Mouse (Mus musculus): ENCODE data around the gene Lin9.

The Lin9 gene

DNA sequence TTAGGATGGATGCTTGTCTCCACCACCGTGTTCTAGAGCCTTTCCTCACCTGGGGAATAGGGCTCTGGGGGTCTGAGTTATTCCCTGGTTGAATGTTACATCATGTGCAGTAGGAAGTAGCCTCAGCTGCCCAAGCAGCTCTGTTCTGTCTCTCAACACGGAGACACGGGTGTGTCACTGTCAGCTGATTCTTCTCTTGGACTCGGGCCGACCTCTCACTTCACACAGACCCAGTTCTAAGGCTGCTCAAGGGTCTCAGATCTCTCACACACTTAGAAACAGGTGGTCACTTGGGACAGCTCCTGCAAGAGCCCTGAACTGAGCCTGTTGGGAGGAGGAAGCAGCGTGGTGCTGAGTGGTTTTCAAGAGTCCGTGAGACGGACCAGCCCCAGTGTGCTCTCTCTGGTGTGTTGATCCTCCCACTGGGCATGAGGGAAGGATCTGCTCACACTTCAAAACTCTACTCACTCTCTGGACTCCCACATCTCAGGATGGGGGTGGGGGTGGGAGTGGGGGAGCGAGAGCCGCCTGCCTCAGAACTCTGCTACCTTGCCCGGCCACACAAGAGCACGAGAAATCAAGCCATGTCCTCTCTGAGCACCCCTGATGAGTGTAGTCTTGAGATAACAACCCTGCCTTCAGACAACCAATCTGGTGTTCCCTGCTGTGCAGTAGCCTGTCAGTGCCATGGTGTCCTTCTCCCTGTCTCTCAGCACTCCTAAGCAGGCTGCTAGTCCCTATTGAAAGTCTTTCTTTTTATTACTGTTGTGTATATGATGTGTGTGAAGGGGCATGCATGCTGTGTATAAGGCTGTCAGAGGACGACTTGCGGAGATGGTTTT lies 68.2 kb downstream of the Lin9 start:
- DNase-seq, result no peak

DNA sequence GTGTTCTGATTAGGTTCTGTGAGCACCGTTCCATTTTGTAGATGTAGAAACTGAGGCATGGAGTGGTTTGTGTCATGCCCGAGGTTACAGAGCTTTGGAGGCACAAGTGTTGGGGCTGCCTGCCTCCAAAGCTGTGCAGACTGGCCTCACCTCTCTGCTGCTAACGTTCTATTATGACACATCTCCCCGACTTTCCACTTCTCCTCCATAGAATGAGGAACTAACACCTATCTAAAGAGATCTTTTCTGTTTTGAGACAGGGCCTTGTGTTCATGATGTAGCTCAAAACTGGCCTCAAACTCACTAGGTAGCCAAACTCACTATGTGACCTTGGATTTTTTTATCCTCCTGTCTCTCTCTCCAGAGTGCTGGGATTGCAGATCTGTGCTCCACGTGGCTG lies 77.8 kb downstream of the Lin9 start:
- DNase-seq, result no peak

DNA sequence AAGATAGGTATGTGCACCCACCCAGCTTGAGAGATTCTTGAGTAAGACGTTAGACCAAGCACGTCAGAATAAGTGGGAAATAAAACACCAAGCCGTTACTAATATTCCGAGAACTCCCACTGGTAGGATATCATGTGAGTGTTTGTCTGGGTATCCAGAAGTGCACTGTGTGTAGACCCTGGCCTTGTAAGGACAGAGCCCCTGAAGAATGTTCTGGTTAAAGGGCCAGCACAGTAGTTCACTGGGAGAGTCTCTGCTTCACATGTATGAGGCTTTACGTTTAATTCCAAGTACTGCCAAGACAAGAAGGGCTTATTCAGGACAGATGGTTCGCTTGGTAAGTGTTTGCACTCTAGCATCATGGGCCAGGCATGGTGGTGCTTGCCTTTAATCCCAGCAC lies 78.5 kb downstream of the Lin9 start:
- DNase-seq, result no peak

DNA sequence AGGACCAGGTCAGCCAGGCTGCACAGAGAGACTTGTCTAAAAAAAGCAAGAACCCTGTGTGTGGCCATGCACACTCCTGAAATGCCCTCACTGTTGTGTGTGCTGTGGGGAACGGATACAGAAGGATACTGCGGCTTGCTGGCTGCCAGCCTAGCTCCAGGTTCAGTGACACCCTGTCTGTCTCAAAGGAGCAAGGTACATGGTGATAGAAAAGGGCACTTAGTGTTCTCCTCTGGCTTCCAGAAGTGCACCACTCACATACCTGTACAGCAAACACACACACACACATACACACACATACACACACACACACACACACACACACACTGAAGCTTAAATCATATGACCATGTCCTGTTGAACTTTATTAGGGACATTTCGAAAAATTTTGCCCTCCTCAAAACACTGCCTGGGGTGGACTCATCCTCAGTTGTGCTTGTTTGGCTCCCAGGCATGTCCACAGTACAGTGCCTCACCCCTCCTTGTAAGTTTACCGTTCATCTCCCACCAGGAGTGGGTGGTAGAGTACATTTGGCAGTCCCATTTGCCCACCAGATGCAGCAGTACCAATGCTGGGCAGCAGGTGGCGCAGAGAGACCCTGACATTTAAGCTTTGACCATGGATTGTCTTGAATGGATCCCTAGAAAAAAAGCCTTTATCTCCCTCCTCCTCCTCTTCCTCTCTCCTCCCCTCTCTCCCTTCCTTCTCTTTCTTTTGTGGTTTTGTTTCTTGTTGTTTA lies 79.2 kb downstream of the Lin9 start:
- peak; percentile 54 for DNase-seq

DNA sequence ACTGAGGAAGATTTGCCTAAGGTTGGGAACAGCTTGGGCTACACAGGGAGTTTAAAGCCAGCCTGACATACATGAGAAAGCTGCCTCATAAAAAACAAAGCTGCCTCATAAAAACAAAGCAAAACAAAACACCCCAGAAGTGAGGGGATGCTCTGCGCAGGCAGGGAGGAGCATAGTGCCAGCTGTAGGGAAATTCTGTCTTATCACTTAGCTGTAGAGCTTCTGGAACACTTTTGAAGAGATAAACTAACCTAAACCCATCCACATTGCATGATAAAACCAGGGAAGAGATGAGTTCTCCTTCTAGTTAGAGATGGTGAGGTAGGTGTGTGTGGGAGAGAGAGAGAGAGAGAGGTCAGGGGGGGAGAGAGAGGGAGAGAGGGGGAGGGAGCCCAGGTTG lies 81.7 kb downstream of the Lin9 start:
- no peak for DNase-seq

DNA sequence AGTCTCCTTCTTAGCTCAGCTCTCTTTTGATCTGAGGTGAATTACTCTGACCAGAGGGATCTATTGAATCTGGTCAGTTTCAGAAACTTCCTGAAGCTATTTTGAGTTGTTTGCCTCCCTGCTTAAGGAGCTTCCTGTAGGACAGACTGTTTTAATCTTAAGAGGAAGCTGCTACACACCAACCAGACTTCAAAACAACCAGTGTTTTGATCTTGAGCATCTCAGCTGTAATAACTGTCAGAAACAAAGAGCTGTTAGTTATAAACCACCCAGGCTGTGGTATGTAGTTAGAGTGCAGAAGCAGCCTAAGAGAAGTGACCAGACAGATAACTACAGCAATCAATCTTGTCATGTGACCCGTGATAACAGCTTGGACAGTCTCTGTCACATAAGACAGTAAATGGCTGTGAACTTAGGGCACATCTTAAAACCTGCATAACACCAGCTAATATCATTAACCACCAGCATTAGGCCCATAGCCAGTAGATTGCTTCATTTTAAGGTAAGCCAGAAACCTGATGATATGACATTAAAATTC lies 82.8 kb downstream of the Lin9 start:
- no peak for DNase-seq

DNA sequence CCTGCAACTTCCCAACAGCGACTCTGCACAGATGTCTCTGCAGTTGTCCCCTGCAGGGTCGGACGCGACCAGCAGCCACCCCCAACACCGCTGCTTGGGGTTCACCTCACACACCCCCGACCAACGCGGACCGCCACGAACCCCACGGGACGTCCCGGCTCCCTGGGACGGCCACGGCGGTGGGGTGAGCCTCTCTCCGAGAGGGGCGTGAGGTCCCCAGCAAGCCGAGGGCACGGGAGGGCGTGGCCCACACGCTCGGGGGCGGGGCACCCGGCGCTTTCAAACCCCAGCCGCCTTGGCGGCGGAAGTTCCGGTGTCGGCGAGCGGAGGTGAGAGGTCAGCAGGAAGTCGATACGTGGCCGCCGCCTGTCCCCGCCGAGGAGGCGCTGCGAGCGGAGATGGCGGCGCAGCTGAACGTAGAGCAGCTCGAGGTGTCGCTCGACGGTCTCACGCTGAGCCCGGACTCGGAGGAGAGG lies 84.8 kb downstream of the Lin9 start, which contains the start of gene Acbd3:
Gene Acbd3 (plus strand): TSS at position 340 of the 476 bp plus-strand sequence.
- peak; percentile 93 for DNase-seq

DNA sequence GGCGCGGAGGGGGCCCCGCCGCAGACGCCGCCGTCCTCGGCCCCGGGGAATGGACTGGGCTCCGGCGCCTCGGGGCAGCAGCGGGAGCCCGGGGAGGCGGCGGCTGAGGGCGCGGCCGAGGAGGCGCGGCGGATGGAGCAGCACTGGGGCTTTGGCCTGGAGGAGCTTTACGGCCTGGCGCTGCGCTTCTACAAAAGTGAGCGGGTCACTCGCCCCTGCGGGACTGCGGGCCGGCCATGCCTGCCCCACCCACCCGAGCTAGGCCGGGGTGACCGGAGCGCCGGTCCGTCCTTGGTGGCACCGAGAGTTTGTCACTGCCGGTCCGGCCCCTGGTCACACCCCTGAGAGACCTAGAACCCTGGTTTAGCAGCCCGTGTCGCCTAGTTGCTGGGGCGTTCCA lies 85.2 kb downstream of the Lin9 start:
- no peak for DNase-seq

DNA sequence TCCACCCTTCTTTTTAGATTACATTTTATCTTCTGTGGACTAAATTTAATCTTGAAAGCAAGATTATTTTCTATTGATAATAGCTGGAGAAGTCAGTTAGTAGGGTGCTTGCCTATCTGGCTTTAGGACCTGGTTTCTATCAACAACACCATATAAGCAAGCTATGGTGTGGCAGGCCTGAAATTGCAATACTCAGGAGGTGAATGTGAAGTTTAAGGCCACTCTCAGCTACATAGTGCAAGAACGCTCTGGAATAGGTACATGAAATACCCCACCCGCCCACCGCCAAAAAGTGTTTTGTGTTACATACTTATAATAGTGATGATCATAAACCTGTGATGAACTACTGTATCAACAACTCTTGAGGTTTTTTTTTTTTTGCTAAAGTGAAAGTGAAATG lies 88.3 kb downstream of the Lin9 start:
- no peak for DNase-seq

All from right cerebral cortex, adult 18-20 months (tissue).